Mouse (Mus musculus) heart, embryonic 11.5 days (tissue): Measurements from ENCODE around the gene Arpc5. TPM values are rescaled to one million over a fixed set of nuclear protein-coding genes. Genes with fewer than 3 reads are reported as not detected.

Source experiments
- ATAC-seq: fragments of 200-750 bp; cut with Nextera tagmentation; replicated peaks from 2 replicates; pipeline ENCODE4 v1.8.0; 2017; ENCODE audit warnings: moderate library complexity; ENCODE audit not compliant: insufficient number of reproducible peaks, low FRiP score, low TSS enrichment
- H3K27ac ChIP-seq: fragments of 300-500 bp; sonication (generic); 2 replicates; pipeline ENCODE4 v1.5.1; 2014; ENCODE audit warnings: mild to moderate bottlenecking, low read depth, low read length
- H3K27me3 ChIP-seq: fragments of 300-500 bp; sonication (generic); 2 replicates; pipeline ENCODE4 v1.6.1; 2014; ENCODE audit warnings: mild to moderate bottlenecking, low read length, mixed read lengths; ENCODE audit not compliant: control insufficient read depth, insufficient read depth
- H3K36me3 ChIP-seq: fragments of 300-500 bp; sonication (generic); 2 replicates; pipeline ENCODE4 v1.6.1; 2014; ENCODE audit warnings: mild to moderate bottlenecking, low read length, moderate library complexity, mixed read lengths; ENCODE audit not compliant: control insufficient read depth, insufficient read depth
- H3K4me1 ChIP-seq: fragments of 300-500 bp; sonication (generic); 2 replicates; pipeline ENCODE4 v1.6.1; 2014; ENCODE audit warnings: low read length; ENCODE audit not compliant: control insufficient read depth, insufficient read depth
- H3K4me2 ChIP-seq: fragments of 300-500 bp; sonication (generic); 2 replicates; pipeline ENCODE4 v1.6.1; 2014; ENCODE audit warnings: mild to moderate bottlenecking, moderate library complexity
- H3K4me3 ChIP-seq: fragments of 300-500 bp; sonication (generic); 2 replicates; pipeline ENCODE4 v1.5.1; 2014; ENCODE audit warnings: low read depth, low read length
- H3K9ac ChIP-seq: fragments of 300-500 bp; sonication (generic); 2 replicates; pipeline ENCODE4 v1.6.1; 2014; ENCODE audit warnings: mild to moderate bottlenecking, low read depth, low read length, moderate library complexity
- H3K9me3 ChIP-seq: fragments of 300-500 bp; sonication (generic); replicated peaks from 2 replicates; pipeline ENCODE4 v1.6.1; 2016; ENCODE audit warnings: low read length; ENCODE audit not compliant: control insufficient read depth
- WGBS: fragments of 180-500 bp; shearing (Covaris S2); extraction: QIAGEN DNeasy Blood & Tissue Kit; methylation state at CpG from one replicate; pipeline ENCODE4 v1.1.7; 2014; ENCODE audit not compliant: insufficient replicate concordance; 5-methylcytosine and 5-hydroxymethylcytosine counted together
- polyA plus RNA-seq: library from polyadenylated mRNA; unstranded; fragments of >200 nt; fragmentation: Nextera tagmentation; extraction: Ambion mirVana; gene quantifications from 2 replicates; pipeline ENCODE4 v1.2.1, GENCODE M21; 2014

The Arpc5 gene
- polyA plus RNA-seq, 1 experiment from 2014 or later, result 257 TPM

- 21% methylated on average over 12 of the region's 12 CpGs for WGBS
- H3K4me2 ChIP-seq, result peak overlapping the region; percentile 45
These were observed 23.9 kb downstream of the Arpc5 start for GRCm38 (mm10) chr1:152790254-152790653.

GRCm38 (mm10) chr1:152790821-152791220 is 24.5 kb downstream of the Arpc5 start:
- Histone ChIP-seq H3K27me3 (no peaks in the 10 kb centered on the region), H3K9me3 (no peaks in the 10 kb centered on the region), H3K4me3 (no peak overlapping the region), H3K9ac (no peak overlapping the region), H3K4me1 (peaks cover 22% of the 10 kb centered on the region), H3K4me2 (peak overlapping the region; percentile 45), H3K36me3 (no peaks in the 10 kb centered on the region), H3K27ac (peak overlapping the region; percentile 82)
- peak; percentile 74 for ATAC-seq
- WGBS, result 5% methylated on average over 6 of the region's 6 CpGs

More at GRCm38 (mm10) chr1:152790254-152790653, 23.9 kb downstream of the Arpc5 start:
- no peaks in the 10 kb centered on the region for H3K36me3 ChIP-seq
- no peaks in the 10 kb centered on the region for H3K9me3 ChIP-seq
- H3K4me1 ChIP-seq, result peaks cover 22% of the 10 kb centered on the region
- no peak overlapping the region for H3K4me3 ChIP-seq
- H3K27ac ChIP-seq, result peak overlapping the region; percentile 82
- H3K9ac ChIP-seq, result no peak overlapping the region
- H3K27me3 ChIP-seq, result no peaks in the 10 kb centered on the region
- ATAC-seq, result no peak

- Histone ChIP-seq H3K4me2 (peak overlapping the region; percentile 45), H3K27me3 (no peaks in the 10 kb centered on the region), H3K9me3 (no peaks in the 10 kb centered on the region), H3K4me1 (peaks cover 22% of the 10 kb centered on the region), H3K27ac (peak overlapping the region; percentile 82), H3K36me3 (no peaks in the 10 kb centered on the region), H3K9ac (no peak overlapping the region), H3K4me3 (no peak overlapping the region)
- peak; percentile 62 for ATAC-seq
- 22% methylated on average over 4 of the region's 4 CpGs for WGBS
These were observed 24.9 kb downstream of the Arpc5 start for GRCm38 (mm10) chr1:152791269-152791668.

- no peak overlapping the region for H3K4me3 ChIP-seq
- H3K4me2 ChIP-seq, result 0 out of 2 replicates have a peak overlapping the region, but pooled peaks have one; percentile 14
- no peak overlapping the region for H3K9ac ChIP-seq
- peaks cover 22% of the 10 kb centered on the region for H3K4me1 ChIP-seq
- no peaks in the 10 kb centered on the region for H3K36me3 ChIP-seq
- 60% methylated on average over 12 of the region's 12 CpGs for WGBS
- no peaks in the 10 kb centered on the region for H3K27me3 ChIP-seq
- no peak for ATAC-seq
- H3K9me3 ChIP-seq, result no peaks in the 10 kb centered on the region
- H3K27ac ChIP-seq, result no peak overlapping the region
These were observed 26.6 kb downstream of the Arpc5 start for GRCm38 (mm10) chr1:152792736-152793494.

GRCm38 (mm10) chr1:152793495-152794130 is 27.3 kb downstream of the Arpc5 start:
- no peak for ATAC-seq
- 58% methylated on average over 6 of the region's 6 CpGs for WGBS
- no peak overlapping the region for H3K27ac ChIP-seq

GRCm38 (mm10) chr1:152795688-152796255 is 29.4 kb downstream of the Arpc5 start:
- Histone ChIP-seq H3K4me2 (no peak overlapping the region), H3K27me3 (no peaks in the 10 kb centered on the region), H3K4me1 (peaks cover 20% of the 10 kb centered on the region), H3K4me3 (no peak overlapping the region), H3K36me3 (no peaks in the 10 kb centered on the region), H3K9ac (no peak overlapping the region), H3K27ac (no peak overlapping the region), H3K9me3 (no peaks in the 10 kb centered on the region)
- ATAC-seq, result no peak
- WGBS, result 52% methylated on average over 8 of the region's 8 CpGs

More at GRCm38 (mm10) chr1:152793495-152794130, 27.3 kb downstream of the Arpc5 start:
- H3K9ac ChIP-seq, result 0 out of 2 replicates have a peak overlapping the region, but pooled peaks have one; percentile 10
- H3K4me3 ChIP-seq, result no peak overlapping the region
- H3K4me1 ChIP-seq, result peaks cover 22% of the 10 kb centered on the region
- no peaks in the 10 kb centered on the region for H3K27me3 ChIP-seq
- H3K36me3 ChIP-seq, result no peaks in the 10 kb centered on the region
- H3K4me2 ChIP-seq, result no peak overlapping the region
- no peaks in the 10 kb centered on the region for H3K9me3 ChIP-seq

- Histone ChIP-seq H3K9ac (no peak overlapping the region), H3K36me3 (no peaks in the 10 kb centered on the region), H3K27ac (no peak overlapping the region), H3K9me3 (no peaks in the 10 kb centered on the region), H3K27me3 (no peaks in the 10 kb centered on the region), H3K4me3 (no peak overlapping the region), H3K4me1 (peaks cover 14% of the 10 kb centered on the region), H3K4me2 (no peak overlapping the region)
- 79% methylated on average over 8 of the region's 8 CpGs for WGBS
- no peak for ATAC-seq
These were observed 30.4 kb downstream of the Arpc5 start for GRCm38 (mm10) chr1:152796683-152797263.

- Histone ChIP-seq H3K36me3 (no peaks in the 10 kb centered on the region), H3K27ac (0 out of 2 replicates have a peak overlapping the region, but pooled peaks have one; percentile 22), H3K9me3 (no peaks in the 10 kb centered on the region), H3K4me2 (no peak overlapping the region), H3K4me1 (peaks cover 9% of the 10 kb centered on the region), H3K4me3 (no peak overlapping the region), H3K9ac (no peak overlapping the region), H3K27me3 (no peaks in the 10 kb centered on the region)
- WGBS, result 49% methylated on average over 9 of the region's 9 CpGs
- ATAC-seq, result no peak; the same call in 1 of the 2 replicates
These were observed 31.8 kb downstream of the Arpc5 start for GRCm38 (mm10) chr1:152798125-152798524.
